Mouse (Mus musculus) liver, adult (tissue): ENCODE data around the gene Ilvbl.

Experiments used
- GATA4 ChIP-seq: IDR thresholded peaks from 2 replicates; pipeline ENCODE4 v1.6.1; 2014; ENCODE audit warnings: mild to moderate bottlenecking, low read length; ENCODE audit not compliant: insufficient replicate concordance

Gene Ilvbl

DNA sequence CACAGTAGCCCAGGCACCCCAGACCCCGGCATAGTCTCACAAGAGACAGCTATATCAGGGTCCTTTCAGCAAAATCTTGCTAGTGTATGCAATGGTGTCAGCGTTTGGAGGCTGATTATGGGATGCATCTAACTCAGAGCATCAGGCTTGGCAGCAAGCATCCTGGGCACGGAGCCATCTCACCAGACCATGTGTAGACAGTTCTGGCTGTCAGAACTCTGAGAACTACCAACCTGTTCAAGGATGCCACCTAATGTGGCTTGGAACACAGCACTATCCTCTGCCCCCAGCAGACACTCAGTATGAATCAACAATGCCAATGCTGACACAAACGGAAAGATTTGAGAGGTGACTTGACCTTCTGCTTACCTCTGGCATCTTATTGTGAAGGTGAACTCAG lies 56.0 kb downstream of the Ilvbl start:
- TF ChIP-seq GATA4: no peak

DNA sequence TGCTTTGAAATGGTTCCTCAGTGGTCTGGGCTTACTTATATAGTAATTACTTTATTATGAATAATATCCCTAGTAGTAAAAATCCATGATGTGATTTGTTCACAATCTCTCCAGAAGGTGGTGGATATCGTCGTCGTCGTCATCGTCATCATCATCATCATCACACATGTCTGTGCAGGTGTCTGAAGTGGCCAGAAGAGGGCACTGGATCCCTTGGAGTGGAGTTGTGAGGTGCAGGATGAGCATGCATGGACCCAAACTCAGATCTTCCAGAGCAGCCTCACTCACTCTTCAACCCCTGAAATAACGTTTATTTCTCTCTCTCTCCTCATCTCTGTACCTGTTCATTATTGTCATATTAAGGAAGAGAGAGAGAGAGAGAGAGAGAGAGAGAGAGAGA lies 58.2 kb downstream of the Ilvbl start:
- TF ChIP-seq GATA4: no peak
